Mouse (Mus musculus): ENCODE data around the gene Slco2a1.

GRCm38 (mm10) chr9:103133493-103134124 is 145.1 kb downstream of the Slco2a1 start:
- no peak for TF ChIP-seq CTCF (IDR thresholded peaks at IDR 0.05; ENCODE audit: low read depth, low read length)
- no peak for TF ChIP-seq POLR2A (IDR thresholded peaks at IDR 0.05; ENCODE audit: borderline replicate concordance, low read depth, low read length)
